Mouse (Mus musculus) MEL (cell line): ENCODE results near the gene Arid1b.

Experiments
- CTCF ChIP-seq, 3 experiments: IDR thresholded peaks in 2 of 3; conservative IDR thresholded peaks in 1 of 3; 2 replicates each; pipeline ENCODE4 v1.5.1; 2011 to 2012; ENCODE audit warnings: low read length in 3 of 3, low read depth in 2 of 3, mild to moderate bottlenecking in 2 of 3, improper control_type of control experiment in 1 of 3, inconsistent platforms in 1 of 3, mixed read lengths in 1 of 3, moderate library complexity in 1 of 3; ENCODE audit not compliant: control insufficient read depth in 1 of 3, insufficient read depth in 1 of 3, poor library complexity in 1 of 3, severe bottlenecking in 1 of 3
- E2F4 ChIP-seq: IDR thresholded peaks from 2 replicates; pipeline ENCODE4 v1.6.1; 2011; ENCODE audit warnings: low read depth, low read length, improper control_type of control experiment, borderline replicate concordance
- ELF1 ChIP-seq: IDR thresholded peaks from 2 replicates; pipeline ENCODE4 v1.6.1; 2014; ENCODE audit warnings: low read depth, mild to moderate bottlenecking, inconsistent platforms, low read length, improper control_type of control experiment, moderate library complexity
- EP300 ChIP-seq, 2 experiments: IDR thresholded peaks; 2 replicates each; pipeline ENCODE4 v1.6.1; 2011; ENCODE audit warnings: improper control_type of control experiment in 2 of 2, low read length in 2 of 2, low read depth in 1 of 2, mild to moderate bottlenecking in 1 of 2
- MAX ChIP-seq: IDR thresholded peaks from 2 replicates; pipeline ENCODE4 v1.6.1; 2011; ENCODE audit warnings: low read length, improper control_type of control experiment
- MEF2A ChIP-seq: IDR thresholded peaks from 2 replicates; pipeline ENCODE4 v1.6.1; 2014; ENCODE audit warnings: low read depth, mild to moderate bottlenecking, inconsistent platforms, low read length, improper control_type of control experiment; ENCODE audit not compliant: poor library complexity, insufficient replicate concordance, severe bottlenecking; ENCODE audit errors: extremely low read depth
- NRF1 ChIP-seq: IDR thresholded peaks from 2 replicates; pipeline ENCODE4 v1.6.1; 2014; ENCODE audit warnings: low read depth, mild to moderate bottlenecking, inconsistent platforms, low read length, improper control_type of control experiment, moderate library complexity; ENCODE audit not compliant: poor library complexity, insufficient read depth, severe bottlenecking
- POLR2A ChIP-seq, 2 experiments: IDR thresholded peaks; 2 replicates each; pipeline ENCODE4 v1.6.1; 2011 to 2012; ENCODE audit warnings: low read length in 2 of 2, mild to moderate bottlenecking in 2 of 2, control low read depth in 1 of 2, improper control_type of control experiment in 1 of 2, low read depth in 1 of 2, moderate library complexity in 1 of 2; ENCODE audit not compliant: control insufficient read depth in 1 of 2, insufficient read depth in 1 of 2, poor library complexity in 1 of 2
- SIN3A ChIP-seq: IDR thresholded peaks from 2 replicates; pipeline ENCODE4 v1.6.1; 2012; ENCODE audit warnings: low read length, improper control_type of control experiment, inconsistent platforms
- ZMIZ1 ChIP-seq: IDR thresholded peaks from 2 replicates; pipeline ENCODE4 v1.6.1; 2012; ENCODE audit warnings: low read depth, mild to moderate bottlenecking, inconsistent platforms, low read length, improper control_type of control experiment, moderate library complexity

GRCm38 (mm10) chr17:5326689-5327088 lies 332.6 kb downstream of the Arid1b start:
- no peak for TF ChIP-seq POLR2A (IDR thresholded peaks at IDR 0.05; ENCODE audit: control insufficient read depth in 1 of 2, insufficient read depth in 1 of 2, low read depth in 1 of 2, low read length in 2 of 2, poor library complexity in 1 of 2)
- TF ChIP-seq E2F4: no peak
- TF ChIP-seq CTCF (IDR thresholded peaks at IDR 0.05 in 2 of 3, conservative IDR thresholded peaks at IDR 0.05 in 1 of 3; ENCODE audit: control insufficient read depth in 1 of 3, insufficient read depth in 1 of 3, low read depth in 2 of 3, low read length in 3 of 3, poor library complexity in 1 of 3, severe bottlenecking in 1 of 3): no peak
- no peak for TF ChIP-seq NRF1
- TF ChIP-seq MEF2A: no peak
- TF ChIP-seq ZMIZ1: no peak
- TF ChIP-seq EP300 (IDR thresholded peaks at IDR 0.05; ENCODE audit: low read depth in 1 of 2, low read length in 2 of 2): no peak
- TF ChIP-seq ELF1: no peak
- TF ChIP-seq MAX: no peak
- TF ChIP-seq SIN3A: no peak
